Mouse (Mus musculus) liver, adult 2 months (tissue): ENCODE results near the gene Mapkapk2.

Experiments used
- CTCF ChIP-seq: fragments of 200-500 bp; IDR thresholded peaks from 2 replicates; pipeline ENCODE4 v1.5.1; 2011; ENCODE audit warnings: low read depth, low read length, control low read depth
- POLR2A ChIP-seq: fragments of 200-500 bp; IDR thresholded peaks from 2 replicates; pipeline ENCODE4 v1.6.1; 2011; ENCODE audit warnings: low read length, control low read depth; ENCODE audit not compliant: insufficient read depth; ENCODE audit errors: extremely low read depth

GRCm38 (mm10) chr1:131074524-131074938 lies 23.1 kb downstream of the Mapkapk2 start:
- no peak for TF ChIP-seq CTCF
- TF ChIP-seq POLR2A = no peak
